ENCODE assay signal across 13 mouse cellular contexts in genomic region chr17:83897361-83897799, GRCm38 (mm10). TPM values are rescaled to one million over a fixed set of nuclear protein-coding genes. Genes with fewer than 3 reads are reported as not detected.
DNase-seq lines count a peak whose midpoint lies in the region; ATAC-seq and TF ChIP-seq lines count a peak whose summit lies in the region.
"Had no signal": no experiment of that assay in that cellular context is flagged by ENCODE, and none has a peak within 500 bp of the region (broad histone marks: within the 10 kb centered on the region; RNA-seq: fewer than 3 reads in every experiment).

No protein-coding gene starts in this region.

- ATAC-seq in liver, postnatal 0 days, result no peak; the same call in 1 of the 2 replicates
- no peak for ATAC-seq in heart, postnatal 0 days (ENCODE audit: insufficient read depth, low read depth)
- no peak for ATAC-seq in CD4-positive, CD25-positive, alpha-beta regulatory T cell, adult 4 months
- ATAC-seq: Patski had no signal

- no peak for TF ChIP-seq POLR2A in liver, adult 2 months (IDR thresholded peaks at IDR 0.05; ENCODE audit: extremely low read depth, insufficient read depth, low read length)

- no peaks in the 10 kb centered on the region for H3K9me3 ChIP-seq in liver, postnatal 0 days (ENCODE audit: low read length)
- no peaks in the 10 kb centered on the region for H3K9me3 ChIP-seq in heart, postnatal 0 days (replicated peaks; ENCODE audit: control insufficient read depth, low read length)
- H3K9me3 ChIP-seq: forebrain, embryonic 12.5 days; midbrain, embryonic 13.5 days had no signal

- no peaks in the 10 kb centered on the region for H3K79me2 ChIP-seq in liver, adult 2 months (ENCODE audit: control insufficient read depth, insufficient read depth, low read length)

- DNase-seq in embryo, embryonic 10 days (ENCODE audit: low spot score), result peak; percentile 60
- no peak for DNase-seq in embryo, embryonic 11 days
- DNase-seq in liver, adult 2 months (ENCODE audit: extremely low read depth, low read depth, low spot score), result peak; percentile 70
- DNase-seq in liver, postnatal 0 days, result no peak
- no peak for DNase-seq in heart, postnatal 0 days (ENCODE audit: low spot score)
- peak; percentile 59 for DNase-seq in lung, postnatal 36 days
- DNase-seq in spleen, postnatal 14 days (ENCODE audit: low spot score in 2 of 2), result no peak

- no peak overlapping the region for H3K4me3 ChIP-seq in liver, adult 2 months (ENCODE audit: insufficient read depth, low read depth, low read length)
- H3K4me3 ChIP-seq in liver, postnatal 0 days (ENCODE audit: low read depth, low read length), result no peak overlapping the region
- no peak overlapping the region for H3K4me3 ChIP-seq in heart, postnatal 0 days (ENCODE audit: low read depth, low read length)
- H3K4me3 ChIP-seq: forebrain, embryonic 12.5 days; left cerebral cortex, adult 2 months; midbrain, embryonic 13.5 days had no signal

- no peak overlapping the region for H3K4me2 ChIP-seq in liver, postnatal 0 days (ENCODE audit: low read depth, low read length)
- H3K4me2 ChIP-seq in heart, postnatal 0 days (ENCODE audit: low read depth, low read length), result no peak overlapping the region
- H3K4me2 ChIP-seq: forebrain, embryonic 12.5 days; midbrain, embryonic 13.5 days had no signal

- TF ChIP-seq EP300 in liver, postnatal 0 days (IDR thresholded peaks at IDR 0.05; ENCODE audit: low read depth), result no peak
- no peak for TF ChIP-seq EP300 in heart, postnatal 0 days (IDR thresholded peaks at IDR 0.05; ENCODE audit: low read depth)

- H3K4me1 ChIP-seq in liver, adult 2 months (ENCODE audit: control insufficient read depth, insufficient read depth, low read length), result peaks cover 9% of the 10 kb centered on the region
- H3K4me1 ChIP-seq in liver, postnatal 0 days (ENCODE audit: insufficient read depth), result peaks cover 8% of the 10 kb centered on the region; the same call in 1 of the 2 replicates
- peaks cover 6% of the 10 kb centered on the region; the same call in 1 of the 2 replicates for H3K4me1 ChIP-seq in heart, postnatal 0 days (ENCODE audit: control insufficient read depth, insufficient read depth)
- H3K4me1 ChIP-seq: forebrain, embryonic 12.5 days; midbrain, embryonic 13.5 days had no signal

- no peak overlapping the region for H3K27ac ChIP-seq in liver, adult 2 months (replicated peaks; ENCODE audit: insufficient read depth, low read depth, low read length)
- no peak overlapping the region for H3K27ac ChIP-seq in liver, postnatal 0 days (ENCODE audit: low read depth)
- peak overlapping the region; percentile 38 for H3K27ac ChIP-seq in heart, postnatal 0 days (ENCODE audit: low read depth)
- H3K27ac ChIP-seq: forebrain, embryonic 12.5 days; left cerebral cortex, adult 2 months; midbrain, embryonic 13.5 days had no signal

- H3K36me3 ChIP-seq in liver, adult 2 months (ENCODE audit: control insufficient read depth, insufficient read depth, low read length), result no peaks in the 10 kb centered on the region
- H3K36me3 ChIP-seq in liver, postnatal 0 days (replicated peaks; ENCODE audit: insufficient read depth, low read length), result no peaks in the 10 kb centered on the region
- no peaks in the 10 kb centered on the region for H3K36me3 ChIP-seq in heart, postnatal 0 days (replicated peaks; ENCODE audit: control insufficient read depth, insufficient read depth, low read length)
- H3K36me3 ChIP-seq: forebrain, embryonic 12.5 days; midbrain, embryonic 13.5 days had no signal

- WGBS in liver, adult 2 months, result 45% methylated on average over 8 of the region's 8 CpGs
- 65% methylated on average over 8 of the region's 8 CpGs for WGBS in liver, postnatal 0 days (ENCODE audit: insufficient replicate concordance)
- 88% methylated on average over 8 of the region's 8 CpGs for WGBS in heart, postnatal 0 days

- TF ChIP-seq CTCF in liver, adult 2 months (IDR thresholded peaks at IDR 0.05; ENCODE audit: low read depth, low read length), result no peak
- no peak for TF ChIP-seq CTCF in liver, postnatal 0 days (IDR thresholded peaks at IDR 0.05; ENCODE audit: low read depth)
- no peak for TF ChIP-seq CTCF in heart, postnatal 0 days (IDR thresholded peaks at IDR 0.05; ENCODE audit: low read depth)

- H3K9ac ChIP-seq in liver, adult 2 months (ENCODE audit: low read depth, low read length), result no peak overlapping the region
- no peak overlapping the region for H3K9ac ChIP-seq in liver, postnatal 0 days (replicated peaks)
- no peak overlapping the region for H3K9ac ChIP-seq in heart, postnatal 0 days (replicated peaks; ENCODE audit: low read depth, low read length)
- H3K9ac ChIP-seq: forebrain, embryonic 12.5 days; midbrain, embryonic 13.5 days had no signal

- H3K27me3 ChIP-seq in liver, adult 2 months (ENCODE audit: control insufficient read depth, insufficient read depth, low read length), result no peaks in the 10 kb centered on the region
- no peaks in the 10 kb centered on the region for H3K27me3 ChIP-seq in liver, postnatal 0 days (ENCODE audit: insufficient read depth, low read length)
- no peaks in the 10 kb centered on the region for H3K27me3 ChIP-seq in heart, postnatal 0 days (ENCODE audit: control insufficient read depth, insufficient read depth, low read length)
- H3K27me3 ChIP-seq: forebrain, embryonic 12.5 days; midbrain, embryonic 13.5 days; Patski had no signal

RNA-seq across cellular contexts. Expression of gene Haao, which starts 49.6 kb away (rescaled TPM):
- 588 and 626 TPM in 2 replicates for total RNA-seq in liver, adult 2 months (2014; rRNA removed)
- polyA plus RNA-seq in liver, adult 2 months (2012; rRNA removed), result 835 and 840 TPM in 2 replicates
- polyA plus RNA-seq in liver, postnatal 0 days (2015; fragmentation: Nextera tagmentation; extraction: Ambion mirVana), result 93.3 and 104 TPM in 2 replicates
- total RNA-seq in heart, postnatal 0 days (2014; rRNA removed; ENCODE audit: low replicate concordance), result not detected in 2 replicates
- 0.08 and 0.26 TPM in 2 replicates for polyA plus RNA-seq in heart, postnatal 0 days (2015; fragmentation: Nextera tagmentation; extraction: Ambion mirVana)
- 1 to 10 TPM; 1.1 to 5.0 TPM for polyA plus RNA-seq in CD4-positive, CD25-positive, alpha-beta regulatory T cell, adult 4 months (2017; shearing (Covaris generic))
- total RNA-seq: heart, postnatal 10 days; left cerebral cortex, adult 2 months had no signal
- polyA plus RNA-seq: forebrain, embryonic 12.5 days; Patski had no signal

Comparison
In these comparisons a context has a peak if more than half of its experiments do, and no peak if none do; other contexts are left out.
1. DNase-seq: peak in embryo, embryonic 10 days (single experiment), liver, adult 2 months (single experiment) and lung, postnatal 36 days (single experiment); none in embryo, embryonic 11 days (single experiment), liver, postnatal 0 days (single experiment), heart, postnatal 0 days (single experiment) and spleen, postnatal 14 days (0 of 2).
2. RNA of gene Haao, which starts 49.6 kb away (polyA plus RNA-seq): 835 to 840 TPM in liver, adult 2 months and 93.3 to 104 TPM in liver, postnatal 0 days; 1.1 to 5.0 TPM in CD4-positive, CD25-positive, alpha-beta regulatory T cell, adult 4 months and 0.08 to 0.26 TPM in heart, postnatal 0 days; every median in the first group is over 10 times any median in the second.